Mouse (Mus musculus) midbrain, embryonic 11.5 days (tissue): Measurements from ENCODE around the gene Baiap2l1. TPM values are rescaled to one million over a fixed set of nuclear protein-coding genes. Genes with fewer than 3 reads are reported as not detected.
"Not testable (repeated sequence)": the region's sequence is repeated elsewhere in the genome, so short reads cannot be mapped to it uniquely, and the experiment has no call there.

Source experiments
- ATAC-seq: fragments of 200-750 bp; cut with Nextera tagmentation; 2 replicates; pipeline ENCODE4 v1.8.0; 2017; ENCODE audit warnings: moderate TSS enrichment, moderate library complexity; ENCODE audit not compliant: low FRiP score
- DNase-seq: peaks from one replicate; pipeline ENCODE4 v3.0.0; 2015; ENCODE audit warnings: low spot score; ENCODE audit errors: missing footprints
- H3K27ac ChIP-seq: fragments of 300-500 bp; sonication (generic); 2 replicates; pipeline ENCODE4 v1.5.1; 2014; ENCODE audit warnings: low read depth, low read length
- H3K27me3 ChIP-seq: fragments of 300-500 bp; sonication (generic); 2 replicates; pipeline ENCODE4 v1.6.1; 2014; ENCODE audit warnings: mild to moderate bottlenecking, low read length, moderate library complexity, mixed read lengths; ENCODE audit not compliant: control insufficient read depth, insufficient read depth
- H3K36me3 ChIP-seq: fragments of 300-500 bp; sonication (generic); 2 replicates; pipeline ENCODE4 v1.6.1; 2014; ENCODE audit warnings: mild to moderate bottlenecking, low read length, moderate library complexity, mixed read lengths; ENCODE audit not compliant: control insufficient read depth, insufficient read depth
- H3K4me1 ChIP-seq: fragments of 300-500 bp; sonication (generic); 2 replicates; pipeline ENCODE4 v1.6.1; 2014; ENCODE audit warnings: low read length; ENCODE audit not compliant: control insufficient read depth, insufficient read depth
- H3K4me2 ChIP-seq: fragments of 300-500 bp; sonication (generic); 2 replicates; pipeline ENCODE4 v1.6.1; 2014; ENCODE audit warnings: mild to moderate bottlenecking, moderate library complexity
- H3K4me3 ChIP-seq: fragments of 300-500 bp; sonication (generic); 2 replicates; pipeline ENCODE4 v1.5.1; 2014; ENCODE audit warnings: low read depth, low read length
- H3K9ac ChIP-seq: fragments of 300-500 bp; sonication (generic); 2 replicates; pipeline ENCODE4 v1.6.1; 2014; ENCODE audit warnings: low read length
- H3K9me3 ChIP-seq: fragments of 300-500 bp; sonication (generic); 2 replicates; pipeline ENCODE4 v1.6.1; 2016; ENCODE audit warnings: low read length; ENCODE audit not compliant: control insufficient read depth
- WGBS: fragments of 180-500 bp; shearing (Covaris S2); extraction: QIAGEN DNeasy Blood & Tissue Kit; methylation state at CpG from one replicate; pipeline ENCODE4 v1.1.7; 2014; 5-methylcytosine and 5-hydroxymethylcytosine counted together
- polyA plus RNA-seq: library from polyadenylated mRNA; unstranded; fragments of >200 nt; fragmentation: Nextera tagmentation; extraction: Ambion mirVana; gene quantifications from 2 replicates; pipeline ENCODE4 v1.2.1, GENCODE M21; 2014

The Baiap2l1 gene
- polyA plus RNA-seq, 1 experiment from 2014 or later: 2.4 TPM

GRCm38 (mm10) chr5:144379431-144379830 is 21.5 kb upstream of the Baiap2l1 start:
- no peaks in the 10 kb centered on the region for H3K27me3 ChIP-seq
- ATAC-seq: no peak

GRCm38 (mm10) chr5:144372885-144373284 is 15.0 kb upstream of the Baiap2l1 start:
- no peak for ATAC-seq
- H3K4me2 ChIP-seq: no peak overlapping the region
- no peaks in the 10 kb centered on the region for H3K4me1 ChIP-seq
- H3K9ac ChIP-seq: no peak overlapping the region
- DNase-seq: no peak
- no peaks in the 10 kb centered on the region for H3K9me3 ChIP-seq
- no peak overlapping the region for H3K27ac ChIP-seq
- H3K36me3 ChIP-seq: no peaks in the 10 kb centered on the region
- H3K4me3 ChIP-seq: no peak overlapping the region
- H3K27me3 ChIP-seq: no peaks in the 10 kb centered on the region
- WGBS: 89% methylated on average over 2 of the region's 2 CpGs

More at GRCm38 (mm10) chr5:144379431-144379830, 21.5 kb upstream of the Baiap2l1 start:
- Histone ChIP-seq H3K9ac (no peak overlapping the region), H3K4me3 (no peak overlapping the region), H3K36me3 (no peaks in the 10 kb centered on the region), H3K27ac (no peak overlapping the region), H3K4me1 (no peaks in the 10 kb centered on the region), H3K4me2 (no peak overlapping the region), H3K9me3 (no peaks in the 10 kb centered on the region)
- WGBS: 90% methylated on average over 4 of the region's 4 CpGs
- DNase-seq: no peak

- ATAC-seq: no peak
- H3K27ac ChIP-seq: no peak overlapping the region
- H3K4me2 ChIP-seq: no peak overlapping the region
- H3K4me3 ChIP-seq: no peak overlapping the region
- no peaks in the 10 kb centered on the region for H3K27me3 ChIP-seq
- no peaks in the 10 kb centered on the region for H3K36me3 ChIP-seq
- H3K9ac ChIP-seq: no peak overlapping the region
- H3K4me1 ChIP-seq: no peaks in the 10 kb centered on the region
- 74% methylated on average over 2 of the region's 2 CpGs for WGBS
- no peak for DNase-seq
- no peaks in the 10 kb centered on the region for H3K9me3 ChIP-seq
Measured at GRCm38 (mm10) chr5:144372177-144372576, 14.3 kb upstream of the Baiap2l1 start.

- DNase-seq: peak; percentile 84
- H3K9ac ChIP-seq: no peak overlapping the region
- 7% methylated on average over 6 of the region's 6 CpGs for WGBS
- H3K27me3 ChIP-seq: no peaks in the 10 kb centered on the region
- no peak overlapping the region for H3K27ac ChIP-seq
- H3K36me3 ChIP-seq: no peaks in the 10 kb centered on the region
- H3K4me1 ChIP-seq: no peaks in the 10 kb centered on the region
- no peak overlapping the region for H3K4me2 ChIP-seq
- H3K9me3 ChIP-seq: no peaks in the 10 kb centered on the region
- H3K4me3 ChIP-seq: no peak overlapping the region
- 0 out of 2 replicates have a peak, but pooled peaks have one; percentile 33 for ATAC-seq
Measured at GRCm38 (mm10) chr5:144370986-144371385, 13.1 kb upstream of the Baiap2l1 start.

- H3K36me3 ChIP-seq: no peaks in the 10 kb centered on the region
- no peak overlapping the region for H3K4me2 ChIP-seq
- no peaks in the 10 kb centered on the region for H3K9me3 ChIP-seq
- no peaks in the 10 kb centered on the region for H3K4me1 ChIP-seq
- H3K27me3 ChIP-seq: no peaks in the 10 kb centered on the region
- no peak overlapping the region for H3K27ac ChIP-seq
- ATAC-seq (no peak), DNase-seq (no peak)
- no peak overlapping the region for H3K4me3 ChIP-seq
- WGBS: 89% methylated on average over 9 of the region's 9 CpGs
- no peak overlapping the region for H3K9ac ChIP-seq
Measured at GRCm38 (mm10) chr5:144368661-144369205, 10.8 kb upstream of the Baiap2l1 start.

- not testable (repeated sequence) for H3K27me3 ChIP-seq, DNase-seq, H3K4me1 ChIP-seq, H3K4me3 ChIP-seq, ATAC-seq, H3K4me2 ChIP-seq, H3K9ac ChIP-seq, H3K27ac ChIP-seq, H3K9me3 ChIP-seq, H3K36me3 ChIP-seq
- WGBS: 74% methylated on average over 6 of the region's 6 CpGs
Measured at GRCm38 (mm10) chr5:144366551-144366950, 8.6 kb upstream of the Baiap2l1 start.

- no peak overlapping the region for H3K9ac ChIP-seq
- no peak overlapping the region for H3K4me2 ChIP-seq
- no peak overlapping the region for H3K4me3 ChIP-seq
- ATAC-seq: no peak
- no peaks in the 10 kb centered on the region for H3K4me1 ChIP-seq
- H3K27ac ChIP-seq: no peak overlapping the region
- H3K27me3 ChIP-seq: no peaks in the 10 kb centered on the region
- no peaks in the 10 kb centered on the region for H3K9me3 ChIP-seq
- no peaks in the 10 kb centered on the region for H3K36me3 ChIP-seq
- 89% methylated on average over 11 of the region's 11 CpGs for WGBS
- DNase-seq: no peak
Measured at GRCm38 (mm10) chr5:144364680-144365357, 6.9 kb upstream of the Baiap2l1 start.

- Histone ChIP-seq H3K27ac (no peak overlapping the region), H3K4me3 (no peak overlapping the region), H3K4me2 (no peak overlapping the region), H3K4me1 (peaks cover 12% of the 10 kb centered on the region), H3K36me3 (no peaks in the 10 kb centered on the region), H3K9ac (no peak overlapping the region), H3K9me3 (no peaks in the 10 kb centered on the region), H3K27me3 (peaks cover 13% of the 10 kb centered on the region)
- 51% methylated on average over 6 of the region's 6 CpGs for WGBS
- ATAC-seq (no peak), DNase-seq (no peak)
Measured at GRCm38 (mm10) chr5:144360346-144360745, 2.4 kb upstream of the Baiap2l1 start.

GRCm38 (mm10) chr5:144359886-144360285 is 2.0 kb upstream of the Baiap2l1 start:
- H3K9ac ChIP-seq: no peak overlapping the region
- H3K4me3 ChIP-seq: no peak overlapping the region
- peaks cover 12% of the 10 kb centered on the region for H3K4me1 ChIP-seq
- WGBS: 82% methylated on average over 6 of the region's 6 CpGs
- H3K27me3 ChIP-seq: peaks cover 13% of the 10 kb centered on the region
- DNase-seq: no peak
- no peak overlapping the region for H3K27ac ChIP-seq
- H3K9me3 ChIP-seq: no peaks in the 10 kb centered on the region
- H3K4me2 ChIP-seq: no peak overlapping the region
- H3K36me3 ChIP-seq: no peaks in the 10 kb centered on the region
- ATAC-seq: no peak
